Mouse (Mus musculus): Measurements from ENCODE around the gene D130043K22Rik. TPM values are rescaled to one million over a fixed set of nuclear protein-coding genes. Genes with fewer than 3 reads are reported as not detected.

The D130043K22Rik gene
- polyA plus RNA-seq (2015; fragmentation: Nextera tagmentation; extraction: Ambion mirVana) = 2.6 and 2.7 TPM in 2 replicates

DNA sequence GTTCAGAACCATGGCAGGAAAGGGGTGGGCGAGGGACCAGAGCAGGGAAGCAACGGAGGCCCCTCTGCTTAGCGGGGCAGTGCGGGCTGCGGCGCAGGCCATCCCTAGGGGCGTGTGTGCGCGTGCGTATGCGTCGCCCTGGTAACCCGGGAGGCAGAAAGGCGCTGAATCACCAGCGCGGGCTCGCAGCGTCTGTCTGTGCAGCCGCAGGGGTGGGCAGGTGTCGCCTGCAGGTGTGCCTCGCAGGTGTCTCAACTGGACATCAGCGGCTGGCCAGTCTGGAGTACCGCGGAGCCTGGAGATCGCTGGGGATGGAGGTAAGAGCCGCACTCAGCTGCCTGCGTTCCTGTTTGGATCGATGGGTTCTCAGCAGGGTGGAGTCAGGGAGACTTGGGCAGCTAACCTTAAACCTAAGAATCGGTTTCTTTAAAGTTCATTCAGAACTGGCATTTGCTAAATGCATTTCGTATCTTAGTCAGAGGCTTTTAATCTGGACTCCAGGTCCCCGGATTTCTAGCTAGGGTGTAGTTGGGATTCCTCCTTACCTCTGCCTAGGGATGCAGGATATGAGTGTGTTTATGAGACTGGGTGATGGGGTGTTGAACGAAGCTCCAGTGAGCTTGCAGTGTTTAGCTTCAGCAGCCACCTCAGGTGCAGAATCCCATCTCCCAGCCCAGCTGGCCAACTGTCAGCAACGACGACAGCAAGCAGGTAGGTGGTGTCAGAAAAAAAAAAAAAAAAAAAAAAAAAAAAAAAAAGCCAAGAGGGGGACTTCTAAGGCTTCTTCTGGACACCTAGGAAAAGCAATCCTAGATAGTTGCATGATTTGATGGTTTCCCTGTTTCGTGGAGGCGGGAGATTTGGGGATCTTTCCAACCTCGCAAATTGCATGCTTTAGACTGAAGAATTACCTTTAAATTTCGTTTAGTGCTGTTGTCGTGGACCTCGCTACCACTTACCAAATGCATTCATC lies at the start of gene D130043K22Rik:
D130043K22Rik (plus strand) TSS at position 153 of the 973 bp plus-strand sequence.
- H3K36me3 ChIP-seq = peaks cover 5% of the 10 kb centered on the region; the same call in 1 of the 2 replicates
- H3K9ac ChIP-seq (replicated peaks) = peak within 1 kb of the TSS; percentile 67
- no peaks in the 10 kb centered on the region for H3K9me3 ChIP-seq
- H3K27ac ChIP-seq = peak within 1 kb of the TSS; percentile 44; the same call in 1 of the 2 replicates
- peaks cover 18% of the 10 kb centered on the region for H3K4me1 ChIP-seq (replicated peaks)
- ATAC-seq = peak; percentile 98
- peak within 1 kb of the TSS; percentile 86 for H3K4me2 ChIP-seq (replicated peaks)
- H3K27me3 ChIP-seq = no peaks in the 10 kb centered on the region
- peak within 1 kb of the TSS; percentile 59 for H3K4me3 ChIP-seq (replicated peaks)
- WGBS = 9% methylated on average over 40 of the region's 40 CpGs

DNA sequence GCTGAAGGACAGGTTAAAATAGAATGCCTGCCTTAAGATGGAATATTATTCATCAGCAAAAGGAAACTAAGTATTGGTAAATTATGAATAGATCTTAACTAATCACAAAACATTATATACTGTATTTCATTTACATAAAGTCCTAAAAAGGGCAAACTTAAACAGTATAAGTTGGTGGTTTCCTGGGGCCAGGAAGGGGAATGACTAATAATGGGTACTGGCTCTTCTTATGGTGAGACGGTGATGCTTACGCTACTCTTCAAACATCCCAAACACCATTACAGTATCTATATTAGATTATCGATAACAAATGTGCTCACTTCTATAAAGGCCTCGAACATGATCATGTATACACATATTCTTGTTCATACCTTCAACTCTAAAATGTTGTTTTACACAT lies 46.2 kb upstream of the D130043K22Rik start:
- no peaks in the 10 kb centered on the region for H3K9me3 ChIP-seq
- no peak overlapping the region for H3K9ac ChIP-seq (replicated peaks)
- H3K27ac ChIP-seq = no peak overlapping the region
- no peaks in the 10 kb centered on the region for H3K36me3 ChIP-seq
- H3K4me1 ChIP-seq (replicated peaks) = peaks cover 16% of the 10 kb centered on the region
- ATAC-seq = no peak
- no peak overlapping the region for H3K4me3 ChIP-seq (replicated peaks)
- H3K27me3 ChIP-seq = no peaks in the 10 kb centered on the region
- 96% methylated on average over 4 of the region's 4 CpGs for WGBS
- H3K4me2 ChIP-seq (replicated peaks) = no peak overlapping the region

DNA sequence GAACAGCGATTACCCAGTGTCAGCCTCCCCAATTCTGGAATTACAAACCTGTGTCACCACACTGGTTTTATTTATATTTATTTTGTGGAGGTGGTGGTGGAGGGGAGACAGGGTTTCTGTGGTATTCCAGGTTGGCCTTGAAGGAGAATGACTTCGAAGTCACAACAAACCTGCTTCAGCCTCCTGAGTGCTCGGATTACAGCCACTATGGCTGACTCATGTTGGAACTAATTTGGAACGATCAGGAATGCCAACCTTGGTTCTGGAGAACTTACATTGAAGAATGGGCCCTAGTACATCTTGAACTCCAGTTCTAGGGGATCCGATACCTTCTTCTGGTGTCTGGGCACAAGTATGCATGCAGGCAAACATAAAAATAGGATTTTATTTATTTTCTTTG lies 45.6 kb upstream of the D130043K22Rik start:
- Histone ChIP-seq H3K4me1 (replicated peaks) (peaks cover 22% of the 10 kb centered on the region), H3K4me3 (replicated peaks) (peak overlapping the region; percentile 98), H3K36me3 (no peaks in the 10 kb centered on the region), H3K9me3 (no peaks in the 10 kb centered on the region), H3K27me3 (no peaks in the 10 kb centered on the region), H3K9ac (replicated peaks) (no peak overlapping the region), H3K27ac (no peak overlapping the region), H3K4me2 (replicated peaks) (peak overlapping the region; percentile 94)
- no peak for ATAC-seq
- WGBS = 77% methylated on average over 5 of the region's 5 CpGs

DNA sequence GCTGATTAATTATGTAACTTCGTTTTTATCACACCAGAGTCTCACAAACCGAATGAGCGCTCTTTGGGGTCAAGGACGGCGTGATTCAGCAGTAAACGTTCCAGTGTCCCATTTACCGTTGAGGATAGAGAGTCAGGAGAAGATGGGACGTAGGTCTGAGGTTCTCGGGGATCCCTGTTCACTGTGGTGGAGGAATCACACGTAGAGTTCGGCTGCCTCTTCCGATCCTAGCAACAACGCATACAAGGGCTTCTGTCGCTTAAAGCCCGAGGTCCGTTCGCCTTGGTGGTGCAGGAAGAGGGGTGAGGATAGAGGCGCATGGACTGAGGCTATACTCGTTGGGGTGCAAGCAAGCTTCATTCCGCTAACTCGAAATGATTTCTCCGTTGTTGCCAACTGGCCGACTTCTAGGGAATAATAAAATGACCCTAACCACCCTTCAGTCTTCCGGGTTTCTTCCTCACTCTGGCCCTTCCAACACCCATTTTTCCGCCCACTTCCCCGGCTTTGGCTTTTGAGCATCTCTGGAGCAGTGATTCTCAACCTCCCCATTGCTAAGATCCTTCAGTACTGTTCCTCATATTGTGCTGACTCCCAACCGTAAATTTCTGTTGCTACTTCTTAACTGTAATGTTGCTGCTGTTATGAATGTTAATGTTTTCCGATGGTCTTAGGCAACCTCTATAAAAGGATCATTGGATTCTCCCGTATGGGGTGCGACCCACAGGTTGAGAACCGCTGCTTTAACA lies 44.8 kb upstream of the D130043K22Rik start:
- Histone ChIP-seq H3K4me3 (replicated peaks) (peak overlapping the region; percentile 98), H3K9me3 (no peaks in the 10 kb centered on the region), H3K9ac (replicated peaks) (peak overlapping the region; percentile 82), H3K36me3 (peaks cover 2% of the 10 kb centered on the region; the same call in 1 of the 2 replicates), H3K4me2 (replicated peaks) (peak overlapping the region; percentile 94), H3K4me1 (replicated peaks) (peaks cover 27% of the 10 kb centered on the region), H3K27me3 (no peaks in the 10 kb centered on the region), H3K27ac (peak overlapping the region; percentile 83)
- under 1% methylated on average over 31 of the region's 31 CpGs for WGBS
- ATAC-seq = peak; percentile 51

DNA sequence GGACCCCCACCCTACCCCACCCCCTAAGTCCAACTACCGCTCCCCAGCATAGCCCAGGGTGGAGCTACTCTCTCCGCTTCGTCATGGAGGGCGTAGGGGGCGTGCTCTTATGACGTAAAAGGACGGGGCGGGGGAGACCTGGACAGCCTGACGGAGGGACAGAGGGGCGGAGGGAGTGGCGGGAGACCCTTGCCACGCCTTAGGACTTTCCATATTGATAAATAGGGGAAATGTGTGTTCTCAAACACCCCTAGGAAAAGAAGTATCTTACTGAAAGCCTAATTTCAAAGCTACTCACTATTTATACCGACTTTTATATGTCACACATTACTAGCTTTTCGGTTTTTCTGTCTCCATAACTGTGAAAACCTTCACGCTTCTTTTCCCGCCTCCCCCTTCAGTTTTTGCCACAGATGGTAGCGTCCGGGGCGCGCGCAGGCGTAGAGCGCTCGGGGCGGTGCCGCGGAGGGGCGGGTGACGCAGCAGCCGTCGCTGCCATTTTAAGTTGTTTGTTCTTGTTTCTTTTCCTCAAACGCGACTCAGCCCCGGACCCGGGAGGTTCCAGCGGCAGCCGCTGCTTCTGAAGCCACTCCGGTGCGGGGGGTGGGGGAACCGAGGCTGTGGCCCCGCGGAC lies 44.1 kb upstream of the D130043K22Rik start:
- peak; percentile 97 for ATAC-seq
- WGBS = under 1% methylated on average over 42 of the region's 42 CpGs
- no peaks in the 10 kb centered on the region for H3K27me3 ChIP-seq
- H3K4me1 ChIP-seq (replicated peaks) = peaks cover 31% of the 10 kb centered on the region
- peak overlapping the region; percentile 99 for H3K27ac ChIP-seq
- peaks cover 8% of the 10 kb centered on the region for H3K36me3 ChIP-seq
- peak overlapping the region; percentile 95 for H3K9ac ChIP-seq (replicated peaks)
- peak overlapping the region; percentile 94 for H3K4me2 ChIP-seq (replicated peaks)
- H3K9me3 ChIP-seq = no peaks in the 10 kb centered on the region
- H3K4me3 ChIP-seq (replicated peaks) = peak overlapping the region; percentile 98

DNA sequence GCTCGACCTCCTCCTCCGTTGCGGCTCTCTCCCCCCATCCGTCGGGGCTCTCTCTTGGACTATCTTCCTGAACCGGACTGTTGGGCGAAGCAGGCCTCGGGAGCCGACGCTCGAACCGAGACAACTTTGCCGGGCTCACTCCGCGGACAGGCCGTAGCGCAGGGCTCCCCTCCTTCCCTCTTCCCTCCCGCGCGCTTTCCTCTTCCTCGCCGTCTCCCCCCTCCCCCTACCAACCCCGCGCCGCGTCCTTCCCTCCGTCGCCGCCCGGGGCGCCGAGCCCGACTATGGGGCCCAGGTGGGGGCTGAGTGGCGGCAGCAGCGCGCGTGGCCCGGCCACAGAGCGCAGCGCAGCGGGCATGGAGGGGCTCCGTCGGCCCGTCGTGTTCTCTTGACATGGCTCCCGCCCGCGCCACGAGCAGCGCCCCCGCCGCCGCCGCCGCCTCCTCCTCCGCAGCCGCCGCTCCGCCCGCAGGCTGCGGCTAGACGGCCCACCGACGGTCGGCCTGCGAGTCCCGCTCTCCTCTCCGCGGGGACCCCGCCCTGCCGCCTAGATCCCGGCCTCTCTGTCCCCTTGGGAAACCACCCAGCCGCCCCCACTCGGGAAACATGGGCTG lies 43.5 kb upstream of the D130043K22Rik start, which contains the start of gene BC005537:
BC005537 (plus strand) TSS at position 350 of the 614 bp plus-strand sequence.
- peaks cover 31% of the 10 kb centered on the region for H3K4me1 ChIP-seq (replicated peaks)
- H3K4me3 ChIP-seq (replicated peaks) = peak within 1 kb of the TSS; percentile 98
- peak within 1 kb of the TSS; percentile 95 for H3K9ac ChIP-seq (replicated peaks)
- ATAC-seq = peak; percentile 77
- peak within 1 kb of the TSS; percentile 99 for H3K27ac ChIP-seq
- H3K4me2 ChIP-seq (replicated peaks) = peak within 1 kb of the TSS; percentile 94
- peaks cover 11% of the 10 kb centered on the region for H3K36me3 ChIP-seq
- H3K9me3 ChIP-seq = no peaks in the 10 kb centered on the region
- under 1% methylated on average over 60 of the region's 74 CpGs for WGBS
- H3K27me3 ChIP-seq = no peaks in the 10 kb centered on the region

DNA sequence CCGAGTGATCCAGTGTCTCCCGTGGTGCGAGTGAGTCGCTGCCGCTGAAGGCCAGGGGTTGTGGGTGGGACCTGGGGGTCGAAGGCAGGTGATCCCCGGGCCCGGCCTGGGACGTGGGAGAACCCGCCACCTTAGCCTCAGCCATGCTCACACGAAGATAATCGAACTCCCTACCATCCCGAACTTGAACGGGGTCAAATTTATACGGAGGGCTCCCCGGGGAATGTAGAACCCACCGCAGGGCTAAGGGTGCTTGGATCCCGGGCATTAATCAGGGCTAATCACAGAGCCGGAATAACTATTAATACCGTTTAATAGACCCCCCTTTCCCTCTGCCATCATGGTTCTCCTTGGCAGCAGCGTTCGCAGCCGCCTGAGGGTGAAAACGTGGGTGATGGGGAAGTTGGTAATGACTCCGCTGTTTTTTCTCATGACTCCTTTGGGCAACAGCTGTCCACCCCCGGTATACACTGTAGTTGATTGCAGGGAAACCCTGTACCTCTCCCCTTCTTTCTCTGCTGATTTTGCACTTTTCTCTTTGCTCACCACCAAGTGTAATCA lies 42.7 kb upstream of the D130043K22Rik start:
- peak overlapping the region; percentile 99 for H3K27ac ChIP-seq
- H3K9ac ChIP-seq (replicated peaks) = peak overlapping the region; percentile 95
- peak; percentile 7; the same call in 1 of the 2 replicates for ATAC-seq
- peak overlapping the region; percentile 98 for H3K4me3 ChIP-seq (replicated peaks)
- H3K4me2 ChIP-seq (replicated peaks) = peak overlapping the region; percentile 94
- H3K27me3 ChIP-seq = no peaks in the 10 kb centered on the region
- peaks cover 31% of the 10 kb centered on the region for H3K4me1 ChIP-seq (replicated peaks)
- WGBS = under 1% methylated on average over 26 of the region's 26 CpGs
- H3K36me3 ChIP-seq = peaks cover 14% of the 10 kb centered on the region
- no peaks in the 10 kb centered on the region for H3K9me3 ChIP-seq

DNA sequence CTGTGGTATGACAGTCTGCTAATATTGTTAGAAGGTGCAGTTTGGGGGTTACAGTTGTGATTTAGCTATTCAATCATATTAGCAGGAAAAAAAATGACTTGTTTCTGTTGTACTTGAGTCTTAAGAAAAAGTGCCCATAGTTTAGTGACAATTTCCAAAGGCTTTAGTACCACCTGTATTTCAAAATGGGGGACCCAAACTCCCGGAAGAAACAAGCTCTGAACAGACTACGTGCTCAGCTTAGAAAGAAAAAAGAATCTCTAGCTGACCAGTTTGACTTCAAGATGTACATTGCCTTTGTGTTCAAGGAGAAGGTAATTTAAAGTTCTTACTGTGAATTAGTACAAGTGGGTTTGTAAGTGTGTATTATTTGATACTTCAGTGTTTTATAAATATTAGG lies 41.7 kb upstream of the D130043K22Rik start:
- 20% methylated on average over 2 of the region's 2 CpGs for WGBS
- Histone ChIP-seq H3K9ac (replicated peaks) (peak overlapping the region; percentile 95), H3K36me3 (peaks cover 22% of the 10 kb centered on the region), H3K4me2 (replicated peaks) (peak overlapping the region; percentile 94), H3K4me1 (replicated peaks) (peaks cover 31% of the 10 kb centered on the region), H3K27ac (no peak overlapping the region), H3K4me3 (replicated peaks) (peak overlapping the region; percentile 98), H3K27me3 (no peaks in the 10 kb centered on the region), H3K9me3 (no peaks in the 10 kb centered on the region)
- no peak for ATAC-seq

DNA sequence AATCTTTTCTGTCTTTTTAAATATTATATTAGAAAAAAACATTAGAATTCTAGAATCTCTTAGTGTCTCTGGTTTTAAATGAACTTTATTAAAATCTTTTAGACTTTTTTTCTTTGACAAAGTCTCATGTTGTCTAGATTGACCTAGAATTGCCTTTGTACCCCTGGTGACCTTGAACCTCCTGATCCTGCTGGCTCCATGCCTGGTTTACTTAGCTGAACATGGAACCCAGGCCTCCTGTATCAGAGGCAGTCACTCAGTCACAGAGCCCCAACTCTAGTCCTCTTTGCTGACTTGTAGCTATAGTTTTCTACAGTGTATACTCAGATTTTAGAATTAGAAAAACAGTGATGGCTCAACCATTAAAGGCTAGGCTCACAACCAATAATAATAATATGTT lies 38.9 kb upstream of the D130043K22Rik start:
- H3K4me1 ChIP-seq (replicated peaks) = peaks cover 28% of the 10 kb centered on the region
- no peak overlapping the region for H3K27ac ChIP-seq
- H3K4me3 ChIP-seq (replicated peaks) = no peak overlapping the region
- no peak overlapping the region for H3K4me2 ChIP-seq (replicated peaks)
- peaks cover 43% of the 10 kb centered on the region for H3K36me3 ChIP-seq
- no peaks in the 10 kb centered on the region for H3K27me3 ChIP-seq
- ATAC-seq = no peak
- no peaks in the 10 kb centered on the region for H3K9me3 ChIP-seq
- no peak overlapping the region for H3K9ac ChIP-seq (replicated peaks)

DNA sequence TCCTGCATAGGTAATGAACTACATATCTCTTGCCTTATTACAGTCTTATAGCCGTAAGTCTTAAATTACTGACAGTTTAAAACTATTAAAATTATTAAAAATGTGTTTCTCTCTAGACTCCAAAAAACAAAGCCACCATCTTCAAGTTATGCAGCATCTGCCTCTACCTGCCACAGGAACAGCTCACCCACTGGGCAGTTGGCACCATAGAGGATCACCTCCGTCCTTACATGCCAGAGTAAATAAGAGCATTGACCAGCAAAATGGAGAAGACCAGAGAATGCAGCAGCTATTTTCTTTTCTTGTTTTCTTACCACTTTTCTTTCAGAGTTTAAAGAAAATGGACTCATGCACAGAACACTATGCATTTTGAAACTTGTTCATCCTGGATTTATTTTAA lies 32.4 kb upstream of the D130043K22Rik start:
- H3K27ac ChIP-seq = no peak overlapping the region
- no peak overlapping the region for H3K9ac ChIP-seq (replicated peaks)
- H3K27me3 ChIP-seq = no peaks in the 10 kb centered on the region
- H3K36me3 ChIP-seq = peaks cover 58% of the 10 kb centered on the region
- no peaks in the 10 kb centered on the region for H3K4me1 ChIP-seq (replicated peaks)
- H3K9me3 ChIP-seq = no peaks in the 10 kb centered on the region
- ATAC-seq = no peak
- no peak overlapping the region for H3K4me3 ChIP-seq (replicated peaks)
- 96% methylated on average over 2 of the region's 2 CpGs for WGBS
- no peak overlapping the region for H3K4me2 ChIP-seq (replicated peaks)

DNA sequence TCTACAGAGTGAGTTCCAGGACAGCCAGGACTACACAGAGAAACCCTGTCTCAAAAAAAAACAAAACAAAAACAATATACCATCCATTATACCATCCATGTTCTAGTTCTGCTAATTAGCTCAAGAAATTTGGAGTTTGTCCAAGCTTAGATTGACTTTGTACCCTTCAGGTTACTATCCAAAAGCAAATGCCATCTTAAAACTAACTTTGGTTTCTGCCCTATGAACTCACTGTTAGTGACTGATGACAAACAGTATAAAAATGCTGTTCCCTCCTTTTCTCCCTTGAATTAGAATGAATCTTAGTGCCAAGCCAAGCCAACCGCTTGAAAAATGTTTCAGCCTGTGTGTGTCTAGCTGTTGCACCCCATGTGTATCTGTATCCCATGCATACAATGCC lies 30.3 kb upstream of the D130043K22Rik start:
- Histone ChIP-seq H3K9ac (replicated peaks) (no peak overlapping the region), H3K36me3 (peaks cover 57% of the 10 kb centered on the region), H3K9me3 (no peaks in the 10 kb centered on the region), H3K27me3 (no peaks in the 10 kb centered on the region), H3K4me3 (replicated peaks) (no peak overlapping the region), H3K4me1 (replicated peaks) (no peaks in the 10 kb centered on the region), H3K4me2 (replicated peaks) (no peak overlapping the region), H3K27ac (no peak overlapping the region)
- no peak for ATAC-seq
- 77% methylated on average over 1 of the region's 1 CpGs for WGBS
